Mouse (Mus musculus) testis, postnatal 10 days (tissue): ENCODE data around the gene Plcb4.
A peak's percentile ranks its signal among the peaks of the same experiment; 100 is the strongest.

ENCODE experiments used
- DNase-seq: peaks from one replicate; pipeline ENCODE4 v3.0.0; 2021; ENCODE audit warnings: low spot score

The Plcb4 gene

DNA sequence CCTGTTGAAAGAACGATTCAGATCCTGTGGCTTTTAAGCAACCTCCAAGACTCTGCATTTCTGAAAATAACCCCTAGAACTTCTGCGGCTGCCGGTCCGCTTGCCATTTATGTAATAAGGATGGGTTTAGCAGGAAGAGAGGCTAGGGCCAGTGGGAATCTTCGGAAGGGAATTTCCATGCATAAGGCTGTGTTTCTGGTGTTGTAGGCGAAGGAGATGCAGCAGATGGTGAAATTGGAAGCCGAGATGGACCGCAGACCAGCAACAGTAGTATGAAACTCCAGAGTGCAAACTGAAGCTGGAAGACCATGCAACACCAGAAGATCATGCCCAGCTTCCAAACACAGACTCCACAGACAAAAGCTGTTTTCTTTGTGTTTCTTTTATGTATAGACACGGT lies 353.9 kb downstream of the Plcb4 start:
- DNase-seq: no peak

DNA sequence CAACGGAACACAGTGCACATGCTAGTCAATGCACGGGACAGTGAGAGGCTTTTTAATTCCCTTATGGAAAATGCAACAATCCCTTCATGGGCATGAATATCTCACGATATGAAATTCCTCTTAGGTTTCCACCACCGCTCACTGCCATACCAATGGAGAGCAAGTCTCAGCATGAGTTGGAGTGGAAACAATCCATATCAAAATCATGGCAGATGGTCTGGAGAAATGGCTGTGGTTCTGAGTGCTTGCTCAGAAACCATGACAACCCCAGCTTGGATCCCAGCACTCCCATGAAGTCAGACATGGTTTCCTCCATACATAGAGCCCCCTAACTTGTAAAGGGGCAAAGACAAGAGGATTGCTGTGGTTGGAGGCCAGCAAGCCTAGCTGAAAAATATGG lies 389.7 kb downstream of the Plcb4 start:
- no peak for DNase-seq

GRCm38 (mm10) chr2:136050793-136051615 lies 392.2 kb downstream of the Plcb4 start:
- no peak for DNase-seq

GRCm38 (mm10) chr2:136051688-136052289 lies 393.0 kb downstream of the Plcb4 start, which contains the start of gene Lamp5:
Gene Lamp5, plus strand, starts transcription at chr2:136052239.
- DNase-seq: no peak

DNA sequence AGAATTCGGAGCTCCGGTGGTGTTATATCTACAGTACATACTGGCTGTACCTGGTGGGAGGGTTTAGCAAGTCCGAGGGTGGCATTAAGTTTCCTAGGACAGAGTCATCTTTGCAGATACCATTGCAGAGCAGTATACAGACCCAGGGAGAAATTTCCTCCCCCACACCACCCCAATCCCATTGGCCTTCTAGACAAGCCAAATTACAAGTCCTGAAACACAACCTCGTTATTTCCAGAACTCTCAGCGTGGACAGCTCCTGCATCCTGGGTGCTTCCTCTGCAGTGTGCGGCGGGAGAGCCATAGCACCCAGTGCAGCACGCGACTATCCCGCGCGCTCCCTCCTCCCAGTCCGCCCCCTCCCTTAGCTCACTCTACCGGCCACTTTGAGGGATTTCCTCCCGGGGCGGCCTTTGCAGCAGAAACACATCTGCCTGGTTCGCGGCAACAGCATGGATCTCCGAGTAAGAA lies 399.1 kb downstream of the Plcb4 start:
- peak; percentile 53 for DNase-seq

DNA sequence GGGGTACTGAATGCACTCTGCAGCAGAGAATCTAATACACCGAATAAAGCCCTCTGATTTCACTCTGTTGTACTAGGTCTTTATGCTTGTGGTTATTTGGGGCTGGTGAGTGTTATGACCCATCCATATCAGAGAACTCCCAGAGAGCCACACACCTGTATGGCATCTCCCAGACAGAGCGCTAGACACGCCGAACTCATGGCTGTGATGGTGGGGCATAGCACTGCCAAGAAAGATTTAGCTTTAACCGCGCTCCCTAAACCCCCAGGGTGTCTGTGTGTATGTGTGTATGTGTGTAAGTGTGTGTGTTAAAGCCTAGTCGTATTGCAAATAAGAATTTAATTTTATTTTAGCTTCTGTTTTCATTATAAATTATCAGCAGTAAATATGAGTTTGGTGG lies 399.6 kb downstream of the Plcb4 start:
- no peak for DNase-seq

- DNase-seq: no peak
Observed at GRCm38 (mm10) chr2:136059029-136059669, 400.3 kb downstream of the Plcb4 start.
